Mouse (Mus musculus) lung, embryonic 16.5 days (tissue): Measurements from ENCODE around the gene Fcor. TPM values are rescaled to one million over a fixed set of nuclear protein-coding genes. Genes with fewer than 3 reads are reported as not detected.

ENCODE experiments used
- polyA plus RNA-seq: library from polyadenylated mRNA; unstranded; fragments of >200 nt; fragmentation: Nextera tagmentation; extraction: Ambion mirVana; gene quantifications from 2 replicates; pipeline ENCODE4 v1.2.1, GENCODE M21; 2015

Gene Fcor
- polyA plus RNA-seq, 1 experiment from 2014 or later = 10.0 TPM

Other genes with a start within 250 kb of the Fcor start
- gene Pex11g, start 204.7 kb downstream of the Fcor start, polyA plus RNA-seq = 9.5 and 11.1 TPM in 2 replicates
- gene Tex45, start 201.5 kb downstream of the Fcor start, polyA plus RNA-seq = not detected in 2 replicates
- gene Zfp358, start 179.2 kb downstream of the Fcor start, polyA plus RNA-seq = 39.1 and 41.8 TPM in 2 replicates
- gene Mcoln1, start 171.9 kb downstream of the Fcor start, polyA plus RNA-seq = 48.0 and 53.0 TPM in 2 replicates
- gene Pnpla6, start 157.0 kb downstream of the Fcor start, polyA plus RNA-seq = 27.3 and 30.9 TPM in 2 replicates
- gene C330021F23Rik, start 104.4 kb downstream of the Fcor start, polyA plus RNA-seq = 1.1 and 2.2 TPM in 2 replicates
- gene Camsap3, start 85.1 kb downstream of the Fcor start, polyA plus RNA-seq = 6.9 and 7.7 TPM in 2 replicates
- gene Xab2, start 51.0 kb downstream of the Fcor start, polyA plus RNA-seq = 56.1 and 56.3 TPM in 2 replicates
- 97.8 and 111 TPM in 2 replicates for gene Pet100, start 50.8 kb downstream of the Fcor start, polyA plus RNA-seq
- 0.10 and 0.34 TPM in 2 replicates for gene Pcp2, start 46.8 kb downstream of the Fcor start, polyA plus RNA-seq
- 91.6 and 112 TPM in 2 replicates for gene Stxbp2, start 41.4 kb downstream of the Fcor start, polyA plus RNA-seq
- 0.18 TPM in 1 of 2 replicates, not detected in the other for gene Retn, start 16.6 kb downstream of the Fcor start, polyA plus RNA-seq
- gene Mcemp1, start 6.6 kb downstream of the Fcor start, polyA plus RNA-seq = 2.8 and 4.2 TPM in 2 replicates
- gene Trappc5, start 3.9 kb upstream of the Fcor start, polyA plus RNA-seq = 36.4 and 38.2 TPM in 2 replicates
- 0.15 and 0.18 TPM in 2 replicates for gene Fcer2a, start 21.8 kb upstream of the Fcor start, polyA plus RNA-seq
- 0.43 and 0.62 TPM in 2 replicates for gene Clec4g, start 48.3 kb upstream of the Fcor start, polyA plus RNA-seq
- gene Cd209a, start 76.6 kb upstream of the Fcor start, polyA plus RNA-seq = 0.30 and 0.47 TPM in 2 replicates
- gene Cd209e, start 181.9 kb upstream of the Fcor start, polyA plus RNA-seq = not detected in 2 replicates
- gene Cd209d, start 206.2 kb upstream of the Fcor start, polyA plus RNA-seq = not detected in 2 replicates